Mouse (Mus musculus): ENCODE measurements around the gene Ptprm.

- no peak for TF ChIP-seq POLR2A (IDR thresholded peaks at IDR 0.05; ENCODE audit: insufficient read depth, low read depth, low read length)
- no peak for TF ChIP-seq CTCF (IDR thresholded peaks at IDR 0.05; ENCODE audit: insufficient read depth, low read depth, low read length)
Observed at GRCm38 (mm10) chr17:66720992-66721351, 633.3 kb downstream of the Ptprm start.
